Mouse (Mus musculus) layer of hippocampus, adult 11-12 months (tissue): ENCODE measurements around the gene Wdr73.

Experiments
- DNase-seq: peaks from one replicate; pipeline ENCODE4 v3.0.0; 2022; ENCODE audit warnings: low spot score

Wdr73 gene

DNA sequence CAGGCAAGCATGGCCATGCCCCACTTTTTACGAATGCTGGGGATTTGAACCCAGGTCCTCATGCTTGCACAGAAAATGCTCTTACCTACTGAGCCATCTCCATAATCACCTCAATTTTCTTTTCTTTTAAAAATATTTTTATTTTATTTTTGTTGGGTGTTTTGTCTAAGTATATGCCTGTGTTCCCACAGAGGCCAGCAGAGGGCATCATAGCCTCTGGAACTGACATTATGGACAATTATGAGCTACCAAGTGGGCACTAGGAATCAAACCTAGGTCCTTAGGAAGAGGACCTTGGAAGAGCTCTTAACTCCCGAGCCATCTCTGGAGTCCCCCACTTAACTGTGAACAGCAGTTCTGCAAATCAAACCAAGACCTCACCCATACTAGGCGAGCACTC, 47.9 kb downstream of the Wdr73 start:
- no peak for DNase-seq

DNA sequence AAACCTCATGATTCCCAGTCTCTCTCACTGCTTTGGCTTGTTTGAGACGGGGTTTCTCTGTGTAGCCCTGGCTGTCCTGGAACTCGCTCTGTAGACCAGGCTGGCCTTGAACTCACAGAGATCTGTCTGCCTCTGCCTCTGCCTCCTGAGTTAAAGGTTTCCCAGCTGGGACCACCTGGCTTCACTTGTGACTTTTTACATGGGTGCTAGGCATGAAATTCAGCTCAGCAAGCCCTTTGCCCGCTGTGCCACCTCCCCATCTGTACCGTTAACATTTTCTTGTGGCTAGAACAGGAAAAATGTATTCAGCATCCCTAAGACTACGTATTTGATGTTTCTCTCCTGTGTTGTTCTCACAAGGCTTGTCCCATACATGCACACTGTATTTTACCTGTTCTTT, 50.5 kb downstream of the Wdr73 start:
- DNase-seq = no peak

DNA sequence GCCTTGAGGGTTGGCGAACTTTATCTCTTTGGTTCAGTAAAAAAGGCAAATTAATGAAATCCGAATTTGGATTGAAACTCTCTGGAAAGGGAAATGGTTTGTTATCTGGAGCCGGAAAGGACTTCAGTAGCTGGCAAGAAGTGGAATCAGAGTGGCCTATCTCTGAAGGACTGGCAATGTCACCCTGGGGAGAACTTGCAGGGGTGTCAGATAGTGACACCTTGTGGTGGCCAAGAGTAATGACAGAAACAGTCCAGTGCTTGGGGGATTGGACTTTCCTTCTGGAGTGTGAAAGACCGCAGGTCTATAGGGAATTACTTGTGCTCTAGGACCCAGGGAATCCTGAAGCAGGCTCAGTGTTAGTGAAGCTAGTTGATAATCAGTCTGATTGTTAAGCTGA, 51.4 kb downstream of the Wdr73 start:
- no peak for DNase-seq

- DNase-seq = no peak
Measured at GRCm38 (mm10) chr7:80849267-80849666, 51.8 kb downstream of the Wdr73 start.

DNA sequence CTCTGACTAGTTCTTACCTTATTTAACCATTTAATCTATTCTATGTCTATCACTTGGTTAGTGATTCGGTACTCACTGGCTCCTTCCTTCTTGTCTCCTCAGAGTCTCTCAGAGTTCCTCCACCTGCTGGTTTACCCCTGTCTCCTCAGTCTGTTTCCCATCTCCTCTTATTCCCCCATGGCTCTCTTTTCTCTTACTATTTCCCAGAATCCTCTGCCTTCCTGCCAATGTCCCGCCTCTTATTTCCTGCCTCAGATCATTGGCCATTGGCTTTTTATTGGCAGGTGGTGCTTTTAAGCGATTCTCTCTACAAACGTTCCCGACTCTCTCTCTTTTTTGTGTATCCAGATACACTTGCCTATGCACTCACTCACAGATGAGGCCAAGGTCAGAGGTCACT, 54.4 kb downstream of the Wdr73 start:
- no peak for DNase-seq

- DNase-seq = no peak
Measured at GRCm38 (mm10) chr7:80846280-80846678, 54.8 kb downstream of the Wdr73 start.

- no peak for DNase-seq
Measured at GRCm38 (mm10) chr7:80845621-80846279, 55.3 kb downstream of the Wdr73 start.

GRCm38 (mm10) chr7:80844691-80845090, 56.4 kb downstream of the Wdr73 start:
- no peak for DNase-seq

- DNase-seq = no peak
Measured at GRCm38 (mm10) chr7:80843910-80844640, 57.0 kb downstream of the Wdr73 start.

DNA sequence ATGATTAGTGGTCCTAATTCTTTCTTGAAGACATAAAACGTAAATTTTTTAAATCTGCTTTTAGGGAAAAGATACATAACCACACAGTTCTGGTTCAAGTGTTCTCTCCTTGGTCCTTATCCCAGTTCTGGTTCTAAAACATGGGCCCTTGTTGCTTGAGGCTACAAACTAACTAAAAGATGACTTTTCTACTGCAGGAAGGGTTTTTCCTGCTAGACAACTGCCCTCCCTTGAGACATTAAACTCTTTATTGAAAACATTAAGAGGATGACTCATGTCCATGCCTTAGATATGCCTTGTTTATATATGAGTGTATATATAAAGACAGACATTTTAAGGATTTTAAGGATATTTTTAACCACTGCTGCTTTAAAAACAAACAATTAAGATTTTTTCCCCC, 57.9 kb downstream of the Wdr73 start:
- no peak for DNase-seq

- DNase-seq = no peak
Measured at GRCm38 (mm10) chr7:80842132-80842531, 58.9 kb downstream of the Wdr73 start.

DNA sequence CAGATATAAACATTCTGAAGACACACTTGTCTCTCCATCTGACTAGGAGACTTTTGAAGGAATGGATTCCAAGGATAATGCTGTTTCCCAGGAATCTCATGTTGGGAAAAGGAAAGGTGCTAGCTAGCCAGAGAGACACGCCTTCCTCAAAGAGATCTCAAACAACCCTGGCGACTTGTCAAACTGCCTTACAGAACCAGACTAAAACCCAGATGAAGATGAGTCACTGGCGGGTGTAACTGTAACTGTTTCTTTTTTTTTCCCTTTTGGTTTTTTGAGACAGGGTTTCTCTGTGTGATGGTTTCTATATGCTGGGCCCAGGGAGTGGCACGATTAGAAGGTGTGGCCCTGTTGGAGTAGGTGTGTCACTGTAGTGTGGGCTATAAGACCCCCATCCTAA, 60.1 kb downstream of the Wdr73 start:
- DNase-seq = no peak
